Comparison of ENCODE assay signal across 21 mouse cellular contexts in the genomic region with DNA sequence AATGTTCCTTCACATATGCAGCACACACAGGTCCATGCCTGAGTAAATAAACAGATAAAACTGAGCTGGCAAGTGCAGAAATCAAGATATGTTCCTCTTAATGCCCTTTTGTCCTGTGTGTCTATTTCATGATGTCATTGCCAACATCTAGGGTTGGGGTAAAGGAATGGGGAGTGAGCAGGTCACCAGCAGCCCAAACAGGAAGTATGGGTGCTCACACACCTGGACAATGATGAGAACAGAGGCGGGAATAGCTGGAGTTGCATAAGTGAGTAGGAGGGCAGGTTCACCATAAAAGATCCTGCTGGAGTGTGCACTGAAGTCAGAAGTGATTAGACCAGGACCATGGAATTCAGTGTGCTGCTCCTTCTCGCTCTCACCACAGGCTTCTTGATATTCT. TPM values are rescaled to one million over a fixed set of nuclear protein-coding genes. Genes with fewer than 3 reads are reported as not detected.
"Had no signal": no experiment of that assay in that cellular context is flagged by ENCODE, and none has a peak within 500 bp of the region (broad histone marks: within the 10 kb centered on the region; RNA-seq: fewer than 3 reads in every experiment).

A gene (plus strand): TSS at position 301 of the 400 bp plus-strand sequence.

- H3K4me1 ChIP-seq: neural tube, embryonic 12.5 days; neural tube, embryonic 13.5 days; neural tube, embryonic 15.5 days; stomach, embryonic 15.5 days had no signal

- H3K9ac ChIP-seq: neural tube, embryonic 12.5 days; neural tube, embryonic 13.5 days; neural tube, embryonic 15.5 days; stomach, embryonic 15.5 days had no signal

- DNase-seq: retina, postnatal 1 day; right cerebral cortex, adult 18-20 months; right cerebral cortex, postnatal 14 days; right cerebral cortex, postnatal 25 days; right cerebral cortex, postnatal 4 days; spleen, adult 18-20 months; thymus, adult 18-20 months; thymus, adult 2 months; thymus, postnatal 14 days; thymus, postnatal 25 days; thymus, postnatal 36 days; thymus, postnatal 4 days had no signal

- H3K4me3 ChIP-seq: neural tube, embryonic 12.5 days; neural tube, embryonic 13.5 days; neural tube, embryonic 15.5 days; stomach, embryonic 15.5 days had no signal

- H3K27me3 ChIP-seq: neural tube, embryonic 12.5 days; neural tube, embryonic 13.5 days; neural tube, embryonic 15.5 days; stomach, embryonic 15.5 days had no signal

- H3K4me2 ChIP-seq: neural tube, embryonic 12.5 days; neural tube, embryonic 13.5 days; neural tube, embryonic 15.5 days; stomach, embryonic 15.5 days had no signal

- H3K27ac ChIP-seq: neural tube, embryonic 12.5 days; neural tube, embryonic 13.5 days; neural tube, embryonic 15.5 days; stomach, embryonic 15.5 days had no signal

- H3K36me3 ChIP-seq: neural tube, embryonic 12.5 days; neural tube, embryonic 13.5 days; neural tube, embryonic 15.5 days; stomach, embryonic 15.5 days had no signal

- H3K9me3 ChIP-seq: stomach, embryonic 15.5 days had no signal

RNA-seq across cellular contexts. Expression of the gene that starts here (rescaled TPM):
- total RNA-seq: neutrophil, adult 5-6 weeks had no signal
- polyA plus RNA-seq: small intestine, adult 2 months; spleen, adult 2 months; stomach, embryonic 14.5 days; stomach, embryonic 15.5 days; urinary bladder, adult 2 months had no signal
